Mouse (Mus musculus) naive thymus-derived CD4-positive, alpha-beta T cell, adult 5 months (primary cell): ENCODE measurements around the gene Mageb3. TPM values are rescaled to one million over a fixed set of nuclear protein-coding genes. Genes with fewer than 3 reads are reported as not detected.

Experiments
- polyA plus RNA-seq: library from polyadenylated mRNA; unstranded; fragments of 100-300 nt; shearing (Covaris generic); gene quantifications from one replicate; pipeline ENCODE4 v1.2.1, GENCODE M21; 2017

Gene Mageb3
- polyA plus RNA-seq, result not detected

DNA sequence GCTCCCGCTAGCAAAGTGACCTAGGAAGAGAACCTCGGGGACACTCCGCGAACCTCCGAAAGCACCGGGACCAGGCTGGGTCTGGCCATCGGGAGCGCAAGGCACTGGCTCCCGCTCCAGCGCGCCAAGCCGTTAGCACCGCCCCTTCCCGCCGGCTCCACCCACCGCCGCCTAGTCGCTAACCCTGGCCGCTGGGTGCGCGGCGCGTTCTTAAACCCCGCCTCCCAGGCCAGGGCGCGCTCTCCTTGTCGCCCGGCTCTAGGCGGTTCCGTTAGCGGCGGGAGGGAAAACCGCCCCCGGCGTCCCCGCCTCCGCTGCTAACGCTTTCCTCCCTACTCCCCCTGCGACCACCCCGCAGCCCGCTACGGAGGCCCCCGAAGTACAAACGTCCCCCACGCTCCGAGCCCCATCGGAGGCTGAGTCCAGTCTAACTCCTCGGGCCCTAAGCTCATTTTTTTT is at the start of gene Mageb3, which contains the start of gene Ctdspl2:
TSS of gene Mageb3 (minus strand) at position 328 of the 459 bp plus-strand sequence.
TSS of gene Ctdspl2 (plus strand) at position 237 of the 459 bp plus-strand sequence.

Other genes with a start within 250 kb of the Mageb3 start
- not detected for gene Frmd5, start 149.0 kb downstream of the Mageb3 start, polyA plus RNA-seq
- gene Casc4, start 89.1 kb downstream of the Mageb3 start, polyA plus RNA-seq, result 11.1 TPM
- 55.5 TPM for gene Ctdspl2, start 91 bp downstream of the Mageb3 start, polyA plus RNA-seq
- gene Eif3j1, start 72.5 kb upstream of the Mageb3 start, polyA plus RNA-seq, result 23.7 TPM
- gene Spg11, start 162.3 kb upstream of the Mageb3 start, polyA plus RNA-seq, result 15.3 TPM
- gene B2m, start 191.6 kb upstream of the Mageb3 start, polyA plus RNA-seq, result 5,735 TPM
- 0.20 TPM for gene Trim69, start 204.6 kb upstream of the Mageb3 start, polyA plus RNA-seq
- 0.61 TPM for gene Patl2, start 230.1 kb upstream of the Mageb3 start, polyA plus RNA-seq
- not detected for gene Terb2, start 230.2 kb upstream of the Mageb3 start, polyA plus RNA-seq